Mouse (Mus musculus) liver, embryonic 16.5 days (tissue): ENCODE data around the gene Gsto2. TPM values are rescaled to one million over a fixed set of nuclear protein-coding genes. Genes with fewer than 3 reads are reported as not detected.
"Not testable (repeated sequence)": the region's sequence is repeated elsewhere in the genome, so short reads cannot be mapped to it uniquely, and the experiment has no call there.

Experiments
- ATAC-seq: fragments of 200-750 bp; cut with Nextera tagmentation; 2 replicates; pipeline ENCODE4 v1.8.0; 2017; ENCODE audit warnings: low read depth, mild to moderate bottlenecking, moderate number of reproducible peaks, moderate library complexity
- H3K27ac ChIP-seq: fragments of 300-500 bp; sonication (generic); 2 replicates; pipeline ENCODE4 v1.5.1; 2014; ENCODE audit warnings: mild to moderate bottlenecking, low read length
- H3K27me3 ChIP-seq: fragments of 300-500 bp; sonication (generic); 2 replicates; pipeline ENCODE4 v1.6.1; 2014; ENCODE audit warnings: low read depth, low read length, mixed read lengths; ENCODE audit not compliant: control insufficient read depth, insufficient read depth
- H3K36me3 ChIP-seq: fragments of 300-500 bp; sonication (generic); 2 replicates; pipeline ENCODE4 v1.6.1; 2014; ENCODE audit warnings: mild to moderate bottlenecking; ENCODE audit not compliant: control insufficient read depth, insufficient read depth
- H3K4me1 ChIP-seq: fragments of 300-500 bp; sonication (generic); 2 replicates; pipeline ENCODE4 v1.6.1; 2014; ENCODE audit warnings: low read depth, low read length, mixed read lengths; ENCODE audit not compliant: control insufficient read depth
- H3K4me2 ChIP-seq: fragments of 300-500 bp; sonication (generic); 2 replicates; pipeline ENCODE4 v1.6.1; 2014; ENCODE audit warnings: low read depth, low read length, mixed read lengths
- H3K4me3 ChIP-seq: fragments of 300-500 bp; sonication (generic); 2 replicates; pipeline ENCODE4 v1.5.1; 2014; ENCODE audit warnings: low read depth, mild to moderate bottlenecking, low read length
- H3K9ac ChIP-seq: fragments of 300-500 bp; sonication (generic); 2 replicates; pipeline ENCODE4 v1.6.1; 2014; ENCODE audit warnings: low read depth, low read length
- H3K9me3 ChIP-seq: fragments of 300-500 bp; sonication (generic); replicated peaks from 2 replicates; pipeline ENCODE4 v1.6.1; 2016; ENCODE audit warnings: low read length; ENCODE audit not compliant: control insufficient read depth
- WGBS: fragments of 180-500 bp; shearing (Covaris S2); extraction: QIAGEN DNeasy Blood & Tissue Kit; methylation state at CpG from one replicate; pipeline ENCODE4 v1.1.7; 2014; ENCODE audit not compliant: insufficient replicate concordance; 5-methylcytosine and 5-hydroxymethylcytosine counted together
- polyA plus RNA-seq: library from polyadenylated mRNA; unstranded; fragments of >200 nt; fragmentation: Nextera tagmentation; extraction: Ambion mirVana; gene quantifications from 2 replicates; pipeline ENCODE4 v1.2.1, GENCODE M21; 2015

Gene Gsto2
- polyA plus RNA-seq, 1 experiment from 2014 or later = 0.07 TPM

DNA sequence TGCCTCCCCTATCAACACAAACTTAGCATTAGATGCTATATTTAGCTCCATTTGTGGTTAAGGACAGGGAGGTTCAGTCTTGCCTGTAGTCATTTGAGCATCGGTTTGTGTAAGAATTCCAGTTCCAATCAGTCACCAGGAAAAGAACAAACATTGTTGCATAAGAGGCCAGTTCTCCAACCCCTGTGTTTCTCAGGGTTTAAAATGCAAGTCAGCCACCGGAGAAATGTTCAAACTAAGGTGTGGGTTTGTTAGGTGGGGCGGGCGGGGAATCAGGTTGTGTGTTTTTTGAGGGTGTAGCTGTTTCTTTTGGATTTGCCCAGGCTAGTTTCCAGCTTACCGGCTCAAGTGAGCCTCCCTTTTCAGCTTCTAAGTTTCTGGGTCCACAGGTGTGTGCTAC lies 30.7 kb upstream of the Gsto2 start:
- Histone ChIP-seq H3K4me1 (no peaks in the 10 kb centered on the region; the same call in 1 of the 2 replicates), H3K4me2 (no peak overlapping the region), H3K9me3 (no peaks in the 10 kb centered on the region), H3K9ac (no peak overlapping the region), H3K4me3 (no peak overlapping the region), H3K27me3 (peaks cover 15% of the 10 kb centered on the region), H3K27ac (no peak overlapping the region), H3K36me3 (no peaks in the 10 kb centered on the region)
- WGBS = 53% methylated on average over 5 of the region's 5 CpGs
- ATAC-seq = no peak

DNA sequence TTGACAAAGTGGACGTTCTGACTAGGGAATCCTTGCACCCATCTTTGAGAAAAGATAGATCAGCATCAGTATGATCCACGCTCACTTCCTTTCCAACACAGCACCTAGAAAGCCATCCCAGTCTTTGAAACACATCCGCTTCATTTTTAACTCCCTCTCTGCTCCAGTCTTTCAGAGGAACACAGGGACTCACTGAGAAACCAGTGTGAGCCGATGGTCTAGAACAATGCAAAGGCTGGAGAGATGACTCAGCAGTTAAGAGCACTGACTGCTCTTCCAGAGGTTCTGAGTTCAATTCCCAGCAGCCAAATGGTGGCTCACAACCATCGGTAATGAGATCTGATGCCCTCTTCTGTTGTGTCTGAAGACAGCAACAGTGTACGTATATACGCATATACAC lies 29.6 kb upstream of the Gsto2 start:
- no peaks in the 10 kb centered on the region; the same call in 1 of the 2 replicates for H3K4me1 ChIP-seq
- peaks cover 15% of the 10 kb centered on the region for H3K27me3 ChIP-seq
- WGBS = 59% methylated on average over 7 of the region's 7 CpGs
- no peak overlapping the region for H3K27ac ChIP-seq
- H3K9ac ChIP-seq = no peak overlapping the region
- no peaks in the 10 kb centered on the region for H3K9me3 ChIP-seq
- no peaks in the 10 kb centered on the region for H3K36me3 ChIP-seq
- no peak overlapping the region for H3K4me2 ChIP-seq
- H3K4me3 ChIP-seq = no peak overlapping the region
- ATAC-seq = no peak

DNA sequence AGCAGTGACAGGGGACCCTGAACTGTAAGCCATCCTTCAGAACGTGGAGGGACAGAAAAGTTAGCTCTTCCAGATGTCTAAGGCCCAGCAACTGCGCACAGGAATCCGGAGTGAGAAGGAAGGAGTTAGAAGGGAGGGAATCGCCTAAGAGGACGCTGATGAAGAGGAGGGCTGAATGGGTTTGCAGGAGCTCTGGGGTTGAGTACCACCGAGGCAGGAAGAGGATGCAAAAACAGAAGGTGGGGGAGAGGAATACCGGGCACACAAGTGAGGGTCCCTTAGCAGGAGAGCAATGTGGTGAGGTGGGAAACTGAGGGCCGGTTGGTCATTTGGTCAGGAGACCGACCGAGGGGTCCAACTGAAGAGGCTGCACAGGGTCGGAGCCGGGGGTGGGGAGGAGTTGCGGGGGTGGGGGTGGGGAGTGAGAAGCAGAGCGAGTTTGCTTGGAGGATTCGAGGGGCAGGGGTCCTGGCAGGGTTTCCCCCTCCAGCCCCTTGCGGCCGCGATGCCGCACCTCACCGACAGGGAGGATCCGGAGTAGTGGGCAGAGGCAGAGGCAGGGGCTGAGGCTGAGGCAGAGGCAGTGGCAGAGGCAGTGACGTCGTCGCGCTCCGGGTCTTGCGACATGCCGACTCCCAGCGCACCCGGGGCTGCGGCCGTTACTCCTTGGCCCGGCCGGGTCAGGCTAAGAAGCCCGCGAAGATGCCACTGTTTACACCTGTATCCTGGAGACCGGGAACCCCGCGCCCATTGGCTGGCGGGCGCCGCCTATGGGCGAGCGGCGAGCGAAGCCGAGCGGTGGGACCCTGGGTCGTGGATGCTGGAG lies 28.4 kb upstream of the Gsto2 start:
- peak overlapping the region; percentile 56 for H3K4me2 ChIP-seq
- H3K9ac ChIP-seq = no peak overlapping the region
- peak; percentile 21; the same call in 1 of the 2 replicates for ATAC-seq
- H3K4me3 ChIP-seq = peak overlapping the region; percentile 35
- H3K9me3 ChIP-seq = no peaks in the 10 kb centered on the region
- no peak overlapping the region for H3K27ac ChIP-seq
- no peaks in the 10 kb centered on the region; the same call in 1 of the 2 replicates for H3K4me1 ChIP-seq
- H3K36me3 ChIP-seq = no peaks in the 10 kb centered on the region
- peaks cover 15% of the 10 kb centered on the region for H3K27me3 ChIP-seq
- WGBS = 3% methylated on average over 49 of the region's 49 CpGs

DNA sequence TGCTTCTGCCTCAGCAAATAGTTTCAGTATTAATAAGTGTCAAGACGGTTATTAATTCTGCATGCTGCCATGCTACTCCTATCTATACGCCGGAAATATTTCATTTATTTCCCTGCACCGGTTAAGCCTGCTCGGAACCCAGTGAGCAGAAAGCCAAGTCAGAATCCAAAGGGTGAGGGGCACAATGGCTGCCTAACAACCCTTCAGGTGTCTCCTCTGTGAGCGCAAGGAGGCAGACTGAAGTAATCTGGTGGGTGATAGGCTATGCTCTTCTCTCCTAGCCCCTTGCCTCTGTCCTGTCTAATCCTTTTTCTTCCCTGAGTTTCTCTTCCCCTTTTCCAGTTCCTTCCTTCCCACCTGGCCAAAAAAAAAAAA lies 27.8 kb upstream of the Gsto2 start:
- Histone ChIP-seq H3K4me1 (no peaks in the 10 kb centered on the region; the same call in 1 of the 2 replicates), H3K9me3 (no peaks in the 10 kb centered on the region), H3K9ac (no peak overlapping the region), H3K27ac (no peak overlapping the region), H3K36me3 (no peaks in the 10 kb centered on the region), H3K27me3 (peaks cover 15% of the 10 kb centered on the region), H3K4me3 (peak overlapping the region; percentile 35), H3K4me2 (peak overlapping the region; percentile 56)
- no peak for ATAC-seq
- WGBS = under 1% methylated on average over 6 of the region's 6 CpGs

DNA sequence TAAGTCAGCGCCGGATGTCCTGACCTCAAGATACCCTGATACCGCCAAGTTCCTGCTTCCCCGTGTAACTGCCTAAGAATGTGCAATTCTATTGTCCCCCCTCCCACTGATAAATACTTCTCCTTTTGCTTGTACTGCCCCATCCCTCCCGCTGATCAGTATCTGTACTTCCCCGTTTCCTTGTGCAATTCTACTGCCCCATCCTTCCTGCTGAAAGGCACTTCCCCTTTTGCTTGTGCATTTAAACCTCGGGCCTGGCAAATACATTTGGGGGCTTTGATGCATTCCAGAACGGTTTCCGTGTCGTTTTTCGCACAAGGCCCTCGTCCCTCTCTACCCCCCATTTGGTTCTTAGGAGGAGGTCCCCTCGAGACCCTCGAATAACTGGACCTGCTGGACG lies 24.1 kb upstream of the Gsto2 start:
- 44% methylated on average over 13 of the region's 15 CpGs for WGBS
- H3K36me3 ChIP-seq, H3K27ac ChIP-seq, H3K4me3 ChIP-seq, ATAC-seq, H3K9me3 ChIP-seq, H3K4me1 ChIP-seq, H3K4me2 ChIP-seq, H3K9ac ChIP-seq: not testable (repeated sequence)
- H3K27me3 ChIP-seq = peaks cover 15% of the 10 kb centered on the region

DNA sequence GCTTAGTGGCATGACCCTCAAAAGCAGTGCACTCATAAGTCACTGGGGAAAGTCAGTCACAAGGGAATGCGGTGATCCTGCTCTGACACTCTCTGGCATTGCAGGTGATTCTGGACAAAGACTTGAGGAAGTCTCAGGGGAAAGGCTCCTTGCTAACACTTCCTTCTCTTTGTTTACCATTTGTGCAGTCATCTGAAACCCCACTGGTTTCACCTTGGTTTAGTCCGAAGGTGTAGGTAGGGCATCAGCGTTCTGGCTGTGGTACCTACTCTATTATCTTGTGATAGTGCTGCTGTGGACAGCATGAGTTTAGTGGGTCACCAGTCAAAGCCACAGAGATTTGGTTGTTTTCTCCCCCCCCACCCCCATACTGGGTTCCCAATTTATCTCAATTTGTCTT lies 15.6 kb upstream of the Gsto2 start:
- H3K27me3 ChIP-seq = peaks cover 6% of the 10 kb centered on the region; the same call in 1 of the 2 replicates
- no peak overlapping the region for H3K4me3 ChIP-seq
- H3K9me3 ChIP-seq = no peaks in the 10 kb centered on the region
- WGBS = 72% methylated on average over 3 of the region's 3 CpGs
- no peak overlapping the region for H3K4me2 ChIP-seq
- no peak overlapping the region for H3K27ac ChIP-seq
- peaks cover 6% of the 10 kb centered on the region for H3K4me1 ChIP-seq
- no peaks in the 10 kb centered on the region for H3K36me3 ChIP-seq
- H3K9ac ChIP-seq = no peak overlapping the region
- ATAC-seq = no peak

DNA sequence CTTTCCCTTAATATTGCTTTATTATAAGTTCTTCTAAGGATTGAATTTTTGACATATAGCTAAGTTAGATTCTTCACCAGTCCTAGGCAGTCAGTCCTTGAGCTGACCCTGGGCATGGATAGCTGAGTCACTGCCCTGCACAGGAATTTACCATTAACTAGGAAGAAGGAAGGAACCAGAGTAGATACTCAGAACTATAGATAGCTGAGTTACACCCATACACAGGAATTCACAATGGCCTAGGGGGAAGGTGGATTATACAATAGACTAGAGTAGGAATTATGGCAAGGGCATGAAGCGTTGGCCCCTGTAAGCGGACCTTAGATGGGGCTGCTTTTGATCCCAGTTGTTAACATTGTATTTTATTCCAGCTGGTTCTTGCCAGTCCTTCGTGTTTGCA lies 13.2 kb upstream of the Gsto2 start:
- not testable (repeated sequence) for H3K36me3 ChIP-seq, H3K27ac ChIP-seq, H3K9ac ChIP-seq, H3K27me3 ChIP-seq, H3K4me2 ChIP-seq, ATAC-seq, H3K4me3 ChIP-seq, H3K9me3 ChIP-seq
- H3K4me1 ChIP-seq = peaks cover 12% of the 10 kb centered on the region
- 61% methylated on average over 3 of the region's 3 CpGs for WGBS

DNA sequence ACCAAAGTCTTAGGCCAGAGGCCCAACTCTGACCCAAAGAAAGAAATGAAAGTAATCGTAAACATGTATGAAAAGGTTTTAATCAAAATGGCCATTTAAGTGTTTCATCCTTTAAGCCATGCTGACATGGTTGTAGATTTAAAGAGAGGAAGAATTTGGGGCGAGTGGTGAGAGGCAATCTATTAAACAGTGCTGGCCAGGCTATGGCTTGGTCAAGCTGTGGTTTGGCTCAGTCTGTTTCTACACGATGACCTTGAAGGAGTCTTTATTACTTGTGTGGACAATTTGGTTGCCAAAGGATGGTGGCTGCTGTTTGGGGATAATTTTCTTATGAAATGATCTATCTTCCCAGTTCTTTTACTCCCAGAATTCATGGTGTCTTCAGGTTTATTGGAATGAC lies 12.3 kb upstream of the Gsto2 start:
- H3K4me2 ChIP-seq = no peak overlapping the region
- no peak for ATAC-seq
- H3K27me3 ChIP-seq = peaks cover 6% of the 10 kb centered on the region; the same call in 1 of the 2 replicates
- WGBS = 66% methylated on average over 3 of the region's 3 CpGs
- no peak overlapping the region for H3K4me3 ChIP-seq
- peaks cover 12% of the 10 kb centered on the region for H3K4me1 ChIP-seq
- H3K9ac ChIP-seq = no peak overlapping the region
- no peak overlapping the region for H3K27ac ChIP-seq
- H3K36me3 ChIP-seq = no peaks in the 10 kb centered on the region
- no peaks in the 10 kb centered on the region for H3K9me3 ChIP-seq
